Mouse (Mus musculus): ENCODE measurements around the gene Bicc1. TPM values are rescaled to one million over a fixed set of nuclear protein-coding genes. Genes with fewer than 3 reads are reported as not detected.

Gene Bicc1
- polyA plus RNA-seq, 1 experiment from 2014 or later, result 5.9 TPM

GRCm38 (mm10) chr10:71153610-71154009, 5.9 kb downstream of the Bicc1 start:
- H3K9me3 ChIP-seq, result no peaks in the 10 kb centered on the region
- no peak overlapping the region for H3K4me3 ChIP-seq
- ATAC-seq (ENCODE audit: low FRiP score), result no peak
- H3K4me2 ChIP-seq, result no peak overlapping the region
- H3K27ac ChIP-seq, result no peak overlapping the region
- H3K27me3 ChIP-seq, result 0 out of 2 replicates have a peak, but pooled peaks cover 9% of the 10 kb centered on the region
- H3K36me3 ChIP-seq, result no peaks in the 10 kb centered on the region
- H3K4me1 ChIP-seq (replicated peaks), result peaks cover 5% of the 10 kb centered on the region; the same call in 1 of the 2 replicates
- WGBS, result 93% methylated on average over 6 of the region's 6 CpGs
- no peak overlapping the region for H3K9ac ChIP-seq

- Histone ChIP-seq H3K4me3 (no peak overlapping the region), H3K9me3 (no peaks in the 10 kb centered on the region), H3K27ac (no peak overlapping the region), H3K9ac (no peak overlapping the region), H3K4me2 (no peak overlapping the region), H3K4me1 (replicated peaks) (0 out of 2 replicates have a peak, but pooled peaks cover under 1% of the 10 kb centered on the region), H3K36me3 (no peaks in the 10 kb centered on the region), H3K27me3 (0 out of 2 replicates have a peak, but pooled peaks cover 9% of the 10 kb centered on the region)
- WGBS, result 95% methylated on average over 1 of the region's 1 CpGs
- no peak for ATAC-seq (ENCODE audit: low FRiP score)
These were observed 6.4 kb downstream of the Bicc1 start for GRCm38 (mm10) chr10:71153138-71153537.

GRCm38 (mm10) chr10:71150486-71150885, 9.0 kb downstream of the Bicc1 start:
- WGBS, result 98% methylated on average over 2 of the region's 2 CpGs
- ATAC-seq (ENCODE audit: low FRiP score), result no peak
- no peak overlapping the region for H3K4me2 ChIP-seq

GRCm38 (mm10) chr10:71148951-71149603, 10.4 kb downstream of the Bicc1 start:
- 86% methylated on average over 5 of the region's 5 CpGs for WGBS
- H3K9me3 ChIP-seq, result no peaks in the 10 kb centered on the region
- no peak overlapping the region for H3K4me2 ChIP-seq
- no peaks in the 10 kb centered on the region for H3K36me3 ChIP-seq
- H3K4me3 ChIP-seq, result no peak overlapping the region
- no peak for ATAC-seq (ENCODE audit: low FRiP score)
- H3K9ac ChIP-seq, result no peak overlapping the region
- H3K27ac ChIP-seq, result no peak overlapping the region
- no peaks in the 10 kb centered on the region for H3K4me1 ChIP-seq (replicated peaks)
- no peaks in the 10 kb centered on the region for H3K27me3 ChIP-seq

More at GRCm38 (mm10) chr10:71150486-71150885, 9.0 kb downstream of the Bicc1 start:
- Histone ChIP-seq H3K4me3 (no peak overlapping the region), H3K36me3 (no peaks in the 10 kb centered on the region), H3K27me3 (0 out of 2 replicates have a peak, but pooled peaks cover 2% of the 10 kb centered on the region), H3K9ac (no peak overlapping the region), H3K27ac (no peak overlapping the region), H3K9me3 (no peaks in the 10 kb centered on the region), H3K4me1 (replicated peaks) (no peaks in the 10 kb centered on the region)

GRCm38 (mm10) chr10:71148226-71148625, 11.3 kb downstream of the Bicc1 start:
- Histone ChIP-seq H3K4me3 (no peak overlapping the region), H3K27me3 (no peaks in the 10 kb centered on the region), H3K36me3 (no peaks in the 10 kb centered on the region), H3K4me1 (replicated peaks) (no peaks in the 10 kb centered on the region), H3K9ac (no peak overlapping the region), H3K27ac (no peak overlapping the region), H3K9me3 (no peaks in the 10 kb centered on the region), H3K4me2 (no peak overlapping the region)
- ATAC-seq (ENCODE audit: low FRiP score), result no peak
- 95% methylated on average over 9 of the region's 9 CpGs for WGBS

GRCm38 (mm10) chr10:71146681-71147615, 12.6 kb downstream of the Bicc1 start:
- no peaks in the 10 kb centered on the region for H3K4me1 ChIP-seq (replicated peaks)
- 89% methylated on average over 15 of the region's 15 CpGs for WGBS

GRCm38 (mm10) chr10:71145801-71146200, 13.7 kb downstream of the Bicc1 start:
- no peaks in the 10 kb centered on the region for H3K4me1 ChIP-seq (replicated peaks)
- no peak for ATAC-seq (ENCODE audit: low FRiP score)

More at GRCm38 (mm10) chr10:71146681-71147615, 12.6 kb downstream of the Bicc1 start:
- H3K27me3 ChIP-seq, result no peaks in the 10 kb centered on the region
- H3K9me3 ChIP-seq, result no peaks in the 10 kb centered on the region
- H3K9ac ChIP-seq, result no peak overlapping the region
- H3K36me3 ChIP-seq, result no peaks in the 10 kb centered on the region
- ATAC-seq (ENCODE audit: low FRiP score), result no peak
- no peak overlapping the region for H3K4me3 ChIP-seq
- H3K4me2 ChIP-seq, result no peak overlapping the region
- no peak overlapping the region for H3K27ac ChIP-seq

GRCm38 (mm10) chr10:71144191-71144590, 15.3 kb downstream of the Bicc1 start:
- Histone ChIP-seq H3K27ac (no peak overlapping the region), H3K27me3 (no peaks in the 10 kb centered on the region), H3K4me2 (no peak overlapping the region), H3K4me1 (replicated peaks) (no peaks in the 10 kb centered on the region), H3K4me3 (no peak overlapping the region), H3K36me3 (no peaks in the 10 kb centered on the region), H3K9ac (no peak overlapping the region), H3K9me3 (no peaks in the 10 kb centered on the region)
- 89% methylated on average over 4 of the region's 4 CpGs for WGBS
- no peak for ATAC-seq (ENCODE audit: low FRiP score)

More at GRCm38 (mm10) chr10:71145801-71146200, 13.7 kb downstream of the Bicc1 start:
- H3K4me2 ChIP-seq, result no peak overlapping the region
- 76% methylated on average over 11 of the region's 11 CpGs for WGBS
- H3K9me3 ChIP-seq, result no peaks in the 10 kb centered on the region
- no peaks in the 10 kb centered on the region for H3K27me3 ChIP-seq
- H3K27ac ChIP-seq, result no peak overlapping the region
- no peak overlapping the region for H3K9ac ChIP-seq
- H3K4me3 ChIP-seq, result no peak overlapping the region
- H3K36me3 ChIP-seq, result no peaks in the 10 kb centered on the region

GRCm38 (mm10) chr10:71142568-71142967, 16.9 kb downstream of the Bicc1 start:
- no peaks in the 10 kb centered on the region for H3K9me3 ChIP-seq
- 90% methylated on average over 2 of the region's 2 CpGs for WGBS
- no peak overlapping the region for H3K9ac ChIP-seq
- no peaks in the 10 kb centered on the region for H3K4me1 ChIP-seq (replicated peaks)
- no peak overlapping the region for H3K27ac ChIP-seq
- H3K27me3 ChIP-seq, result no peaks in the 10 kb centered on the region
- no peak overlapping the region for H3K4me3 ChIP-seq
- H3K36me3 ChIP-seq, result no peaks in the 10 kb centered on the region
- H3K4me2 ChIP-seq, result no peak overlapping the region
- ATAC-seq (ENCODE audit: low FRiP score), result no peak

- ATAC-seq (ENCODE audit: low FRiP score), result no peak
- no peaks in the 10 kb centered on the region for H3K9me3 ChIP-seq
- H3K4me2 ChIP-seq, result no peak overlapping the region
- H3K4me3 ChIP-seq, result no peak overlapping the region
- H3K9ac ChIP-seq, result no peak overlapping the region
- H3K27ac ChIP-seq, result no peak overlapping the region
- no peaks in the 10 kb centered on the region for H3K36me3 ChIP-seq
- 70% methylated on average over 6 of the region's 6 CpGs for WGBS
- H3K4me1 ChIP-seq (replicated peaks), result no peaks in the 10 kb centered on the region
- H3K27me3 ChIP-seq, result no peaks in the 10 kb centered on the region
These were observed 19.1 kb downstream of the Bicc1 start for GRCm38 (mm10) chr10:71140281-71140845.

GRCm38 (mm10) chr10:71138852-71139197, 20.7 kb downstream of the Bicc1 start:
- Histone ChIP-seq H3K27me3 (no peaks in the 10 kb centered on the region), H3K36me3 (no peaks in the 10 kb centered on the region), H3K9me3 (no peaks in the 10 kb centered on the region), H3K9ac (no peak overlapping the region), H3K4me3 (no peak overlapping the region), H3K27ac (no peak overlapping the region), H3K4me2 (no peak overlapping the region), H3K4me1 (replicated peaks) (no peaks in the 10 kb centered on the region)
- ATAC-seq (ENCODE audit: low FRiP score), result no peak
- 64% methylated on average over 2 of the region's 2 CpGs for WGBS

- no peaks in the 10 kb centered on the region for H3K36me3 ChIP-seq
- no peaks in the 10 kb centered on the region for H3K4me1 ChIP-seq (replicated peaks)
- WGBS, result 49% methylated on average over 14 of the region's 14 CpGs
- H3K9me3 ChIP-seq, result no peaks in the 10 kb centered on the region
- ATAC-seq (ENCODE audit: low FRiP score), result no peak
- no peak overlapping the region for H3K4me2 ChIP-seq
- no peak overlapping the region for H3K4me3 ChIP-seq
- H3K27ac ChIP-seq, result no peak overlapping the region
- no peak overlapping the region for H3K9ac ChIP-seq
- H3K27me3 ChIP-seq, result no peaks in the 10 kb centered on the region
These were observed 21.2 kb downstream of the Bicc1 start for GRCm38 (mm10) chr10:71138132-71138851.

Data from hindbrain, embryonic 13.5 days (tissue).